Mouse (Mus musculus): ENCODE measurements around the gene Nxn. TPM values are rescaled to one million over a fixed set of nuclear protein-coding genes. Genes with fewer than 3 reads are reported as not detected.

The Nxn gene
- total and polyA plus RNA-seq, 3 experiments = 52.8 to 54.3 (median 53.0) TPM

GRCm38 (mm10) chr11:76243811-76244546, 155.0 kb downstream of the Nxn start:
- no peak for DNase-seq (ENCODE audit: low read depth, low spot score)
- H3K9me3 ChIP-seq (replicated peaks; ENCODE audit: insufficient read depth, low read length) = no peaks in the 10 kb centered on the region
- TF ChIP-seq TBP (IDR thresholded peaks at IDR 0.05; ENCODE audit: low read depth, low read length) (peak; percentile 6; the same call in 1 of the 2 replicates), USF2 (IDR thresholded peaks at IDR 0.05; ENCODE audit: borderline replicate concordance in 1 of 2, insufficient read depth in 1 of 2, low read depth in 1 of 2, low read length in 2 of 2) (no peak)
- peaks cover 0 to 12% of the 10 kb centered on the region in 2 experiments; a peak in 2 of 4 replicates for H3K4me1 ChIP-seq (ENCODE audit: control insufficient read depth in 1 of 2, insufficient read depth in 2 of 2, low read length in 2 of 2)
- H3K4me3 ChIP-seq (ENCODE audit: control insufficient read depth in 1 of 2, insufficient read depth in 1 of 2, low read depth in 2 of 2, low read length in 2 of 2) = peak overlapping the region; percentile 84
- H3K27ac ChIP-seq (ENCODE audit: control insufficient read depth, low read depth, low read length) = 0 out of 2 replicates have a peak overlapping the region, but pooled peaks have one; percentile 23
- H3K79me2 ChIP-seq (ENCODE audit: control insufficient read depth, insufficient read depth, low read length, poor library complexity) = peaks cover 29% of the 10 kb centered on the region
- peaks cover 4 to 19% of the 10 kb centered on the region in 2 experiments; a peak in 3 of 4 replicates for H3K36me3 ChIP-seq (ENCODE audit: control insufficient read depth in 1 of 2, insufficient read depth in 2 of 2, low read length in 2 of 2)
- peak overlapping the region; percentile 89 for H3K9ac ChIP-seq (ENCODE audit: control insufficient read depth, low read depth, low read length, poor library complexity, severe bottlenecking)
- H3K27me3 ChIP-seq (ENCODE audit: control insufficient read depth in 1 of 2, insufficient read depth in 2 of 2, low read length in 2 of 2) = no peaks in the 10 kb centered on the region

DNA sequence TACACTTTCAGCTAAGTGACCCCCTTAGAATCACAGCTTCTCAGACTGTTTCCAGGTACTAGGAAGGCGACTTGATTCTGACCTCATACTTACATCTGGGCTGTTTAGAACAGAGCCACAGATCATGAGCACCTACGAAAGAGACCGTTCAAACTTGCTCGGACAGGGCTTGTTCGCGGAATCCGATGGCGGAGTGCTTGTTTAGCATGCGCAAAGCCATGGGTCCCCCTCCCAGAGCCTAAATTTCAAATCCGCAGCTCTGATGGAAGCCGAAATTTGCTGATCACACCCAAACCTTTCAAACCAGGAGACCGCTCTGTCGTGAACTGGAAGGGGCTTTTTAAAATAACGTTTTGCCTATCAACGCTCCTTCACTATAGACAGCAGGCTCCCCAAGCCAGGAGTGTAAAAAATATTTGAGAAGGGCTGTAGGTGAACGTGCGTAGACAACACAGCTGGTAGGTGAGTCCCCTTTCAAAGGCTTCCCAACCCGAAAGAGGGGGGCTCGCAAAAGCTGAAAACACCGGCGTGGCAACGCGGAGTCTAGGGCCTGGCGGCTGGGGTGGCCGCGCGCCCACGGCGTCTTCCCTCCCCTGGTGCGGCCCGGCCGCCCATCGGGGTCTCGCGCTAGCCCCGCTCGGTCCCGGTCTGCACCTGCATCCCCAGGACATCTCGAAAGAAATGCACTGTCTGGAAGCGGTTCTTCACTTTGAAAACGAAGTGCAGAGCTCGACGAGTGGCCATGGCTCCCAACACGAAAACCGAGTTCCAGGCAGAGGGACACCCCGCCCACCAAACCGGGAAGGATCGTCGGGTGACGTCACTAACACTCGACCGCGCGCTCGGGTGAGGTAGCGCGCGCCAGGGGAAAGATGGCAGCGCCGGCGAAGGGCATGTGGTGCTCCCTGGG, 155.8 kb downstream of the Nxn start, which contains the start of the genes Mrm3 and Glod4:
Gene Mrm3, plus strand, starts transcription at position 815 of the 910 bp plus-strand sequence.
Gene Glod4, minus strand, starts transcription at position 825 of the 910 bp plus-strand sequence.
- Histone ChIP-seq H3K79me2 (ENCODE audit: control insufficient read depth, insufficient read depth, low read length, poor library complexity) (peaks cover 29% of the 10 kb centered on the region), H3K27me3 (ENCODE audit: control insufficient read depth in 1 of 2, insufficient read depth in 2 of 2, low read length in 2 of 2) (no peaks in the 10 kb centered on the region), H3K36me3 (ENCODE audit: control insufficient read depth in 1 of 2, insufficient read depth in 2 of 2, low read length in 2 of 2) (peaks cover 4 to 19% of the 10 kb centered on the region in 2 experiments; a peak in 3 of 4 replicates), H3K27ac (ENCODE audit: control insufficient read depth, low read depth, low read length) (peak within 1 kb of the TSS; percentile 40), H3K9me3 (replicated peaks; ENCODE audit: insufficient read depth, low read length) (no peaks in the 10 kb centered on the region), H3K4me3 (ENCODE audit: control insufficient read depth in 1 of 2, insufficient read depth in 1 of 2, low read depth in 2 of 2, low read length in 2 of 2) (peak within 1 kb of the TSS; percentile 84), H3K9ac (ENCODE audit: control insufficient read depth, low read depth, low read length, poor library complexity, severe bottlenecking) (peak within 1 kb of the TSS; percentile 89), H3K4me1 (ENCODE audit: control insufficient read depth in 1 of 2, insufficient read depth in 2 of 2, low read length in 2 of 2) (peaks cover 0 to 12% of the 10 kb centered on the region in 2 experiments; a peak in 2 of 4 replicates)
- DNase-seq (ENCODE audit: low read depth, low spot score) = peak; percentile 96
- TF ChIP-seq NRF1 (IDR thresholded peaks at IDR 0.05; ENCODE audit: insufficient read depth, low read depth, low read length, poor library complexity, severe bottlenecking) (peak; percentile 58), MAFK (IDR thresholded peaks at IDR 0.05; ENCODE audit: borderline replicate concordance, low read depth, low read length) (no peak), MYB (IDR thresholded peaks at IDR 0.05; ENCODE audit: low read depth, low read length) (no peak), POLR2AphosphoS2 (IDR thresholded peaks at IDR 0.05; ENCODE audit: low read length) (peak; percentile 90), GABPA (IDR thresholded peaks at IDR 0.05; ENCODE audit: low read depth, low read length) (no peak), MAX (IDR thresholded peaks at IDR 0.05; ENCODE audit: low read length) (peak; percentile 87), UBTF (IDR thresholded peaks at IDR 0.05; ENCODE audit: borderline replicate concordance, insufficient read depth, low read depth, low read length) (0 out of 2 replicates have a peak, but pooled peaks have one; percentile 73), MEF2A (IDR thresholded peaks at IDR 0.05; ENCODE audit: extremely low read depth, insufficient replicate concordance, low read depth, low read length, poor library complexity, severe bottlenecking) (no peak), ZKSCAN1 (IDR thresholded peaks at IDR 0.05; ENCODE audit: low read depth, low read length) (no peak), CTCF (IDR thresholded peaks at IDR 0.05 in 2 of 3, conservative IDR thresholded peaks at IDR 0.05 in 1 of 3; ENCODE audit: control insufficient read depth in 1 of 3, insufficient read depth in 1 of 3, low read depth in 2 of 3, low read length in 3 of 3, poor library complexity in 1 of 3, severe bottlenecking in 1 of 3) (no peak), JUND (IDR thresholded peaks at IDR 0.05; ENCODE audit: low read depth, low read length) (no peak; the same call in 1 of the 2 replicates), ETS1 (IDR thresholded peaks at IDR 0.05; ENCODE audit: low read depth, low read length) (peak; percentile 52), RCOR1 (IDR thresholded peaks at IDR 0.05; ENCODE audit: low read depth, low read length) (no peak), USF2 (IDR thresholded peaks at IDR 0.05; ENCODE audit: borderline replicate concordance in 1 of 2, insufficient read depth in 1 of 2, low read depth in 1 of 2, low read length in 2 of 2) (no peak), NELFE (IDR thresholded peaks at IDR 0.05; ENCODE audit: low read depth, low read length) (peak; percentile 94), MAZ (IDR thresholded peaks at IDR 0.05; ENCODE audit: low read depth, low read length) (peak; percentile 61; the same call in 1 of the 2 replicates), TCF12 (IDR thresholded peaks at IDR 0.05; ENCODE audit: low read depth, low read length) (peak; percentile 75; the same call in 1 of the 2 replicates), CHD1 (IDR thresholded peaks at IDR 0.05; ENCODE audit: low read depth, low read length) (peak; percentile 79; the same call in 1 of the 2 replicates), ZNF384 (IDR thresholded peaks at IDR 0.05; ENCODE audit: low read depth, low read length) (no peak), SMC3 (IDR thresholded peaks at IDR 0.05; ENCODE audit: low read depth, low read length) (no peak), POLR2A (IDR thresholded peaks at IDR 0.05; ENCODE audit: control insufficient read depth in 1 of 2, insufficient read depth in 1 of 2, low read depth in 1 of 2, low read length in 2 of 2, poor library complexity in 1 of 2) (peak; percentile 89 to 94), KAT2A (conservative IDR thresholded peaks at IDR 0.05; ENCODE audit: low read depth, low read length) (peak; percentile 63; the same call in 1 of the 2 replicates), BHLHE40 (IDR thresholded peaks at IDR 0.05; ENCODE audit: borderline replicate concordance, low read depth, low read length) (no peak), ZMIZ1 (IDR thresholded peaks at IDR 0.05; ENCODE audit: low read depth, low read length) (no peak; the same call in 1 of the 2 replicates), MYC (IDR thresholded peaks at IDR 0.05; ENCODE audit: low read depth, low read length) (peak; percentile 90)
